Mouse (Mus musculus) hindbrain, embryonic 10.5 days (tissue): ENCODE measurements at regions not wholly inside any gene's neighbourhood (a gene's known extent, or its start where the extent isn't known, plus 50 kb on each side); places are given as distances from the start of the nearest gene placed in this dataset.
"Not testable (repeated sequence)": the region's sequence is repeated elsewhere in the genome, so short reads cannot be mapped to it uniquely, and the experiment has no call there.

ENCODE experiments used
- DNase-seq: peaks from one replicate; pipeline ENCODE4 v3.0.0-alpha.2; 2017; ENCODE audit warnings: low spot score
- H3K27ac ChIP-seq: fragments of 300-500 bp; sonication (generic); 2 replicates; pipeline ENCODE4 v1.5.1; 2016; ENCODE audit warnings: mild to moderate bottlenecking, moderate library complexity
- H3K27me3 ChIP-seq: fragments of 300-500 bp; sonication (generic); 2 replicates; pipeline ENCODE4 v1.6.1; 2016; ENCODE audit warnings: mild to moderate bottlenecking; ENCODE audit not compliant: poor library complexity, insufficient read depth, severe bottlenecking
- H3K36me3 ChIP-seq: fragments of 300-500 bp; sonication (generic); 2 replicates; pipeline ENCODE4 v1.6.1; 2016; ENCODE audit warnings: mild to moderate bottlenecking, moderate library complexity
- H3K4me1 ChIP-seq: fragments of 300-500 bp; sonication (generic); replicated peaks from 2 replicates; pipeline ENCODE4 v1.6.1; 2016; ENCODE audit warnings: mild to moderate bottlenecking
- H3K4me3 ChIP-seq: fragments of 300-500 bp; sonication (generic); 2 replicates; pipeline ENCODE4 v1.5.1; 2016; ENCODE audit warnings: mild to moderate bottlenecking, moderate library complexity
- H3K9me3 ChIP-seq: fragments of 300-500 bp; sonication (generic); 2 replicates; pipeline ENCODE4 v1.6.1; 2016; ENCODE audit warnings: mild to moderate bottlenecking, moderate library complexity
- WGBS: fragments of 180-500 bp; shearing (Covaris S2); methylation state at CpG from one replicate; pipeline ENCODE4 v1.1.7; 2016; 5-methylcytosine and 5-hydroxymethylcytosine counted together

- not testable (repeated sequence) for H3K36me3 ChIP-seq, H3K27ac ChIP-seq
Measured at GRCm38 (mm10) chr11:40159161-40159560, 535.8 kb downstream of the Mat2b start.

GRCm38 (mm10) chr11:40149312-40149711 is 545.7 kb downstream of the Mat2b start:
- H3K27ac ChIP-seq: no peak overlapping the region
- H3K4me1 ChIP-seq: no peaks in the 10 kb centered on the region
- no peaks in the 10 kb centered on the region for H3K27me3 ChIP-seq
- H3K4me3 ChIP-seq: no peak overlapping the region
- H3K36me3 ChIP-seq: no peaks in the 10 kb centered on the region
- DNase-seq: peak; percentile 59
- H3K9me3 ChIP-seq: no peaks in the 10 kb centered on the region
- WGBS: 25% methylated on average over 4 of the region's 4 CpGs

More at GRCm38 (mm10) chr11:40159161-40159560, 535.8 kb downstream of the Mat2b start:
- not testable (repeated sequence) for H3K4me1 ChIP-seq, DNase-seq, H3K4me3 ChIP-seq, H3K9me3 ChIP-seq, H3K27me3 ChIP-seq
- WGBS: 93% methylated on average over 1 of the region's 1 CpGs

- no peaks in the 10 kb centered on the region for H3K36me3 ChIP-seq
- 86% methylated on average over 7 of the region's 7 CpGs for WGBS
- no peaks in the 10 kb centered on the region for H3K4me1 ChIP-seq
- no peaks in the 10 kb centered on the region for H3K27me3 ChIP-seq
- no peaks in the 10 kb centered on the region for H3K9me3 ChIP-seq
- no peak for DNase-seq
- H3K27ac ChIP-seq: no peak overlapping the region
- H3K4me3 ChIP-seq: no peak overlapping the region
Measured at GRCm38 (mm10) chr11:40137803-40138202, 557.2 kb downstream of the Mat2b start.

GRCm38 (mm10) chr11:40102613-40103012 is 592.4 kb downstream of the Mat2b start:
- 89% methylated on average over 1 of the region's 1 CpGs for WGBS

GRCm38 (mm10) chr11:40074317-40074716 is 620.7 kb downstream of the Mat2b start:
- WGBS: 91% methylated on average over 2 of the region's 2 CpGs
- Histone ChIP-seq H3K4me1 (no peaks in the 10 kb centered on the region), H3K9me3 (no peaks in the 10 kb centered on the region), H3K4me3 (no peak overlapping the region), H3K36me3 (no peaks in the 10 kb centered on the region), H3K27ac (no peak overlapping the region), H3K27me3 (no peaks in the 10 kb centered on the region)
- DNase-seq: no peak

More at GRCm38 (mm10) chr11:40102613-40103012, 592.4 kb downstream of the Mat2b start:
- Histone ChIP-seq H3K36me3 (no peaks in the 10 kb centered on the region), H3K4me3 (no peak overlapping the region), H3K9me3 (no peaks in the 10 kb centered on the region), H3K27me3 (no peaks in the 10 kb centered on the region), H3K4me1 (no peaks in the 10 kb centered on the region), H3K27ac (no peak overlapping the region)
- DNase-seq: no peak

- Histone ChIP-seq H3K4me3 (no peak overlapping the region), H3K36me3 (no peaks in the 10 kb centered on the region), H3K9me3 (0 out of 2 replicates have a peak, but pooled peaks cover 2% of the 10 kb centered on the region), H3K4me1 (no peaks in the 10 kb centered on the region), H3K27ac (no peak overlapping the region), H3K27me3 (no peaks in the 10 kb centered on the region)
- DNase-seq: no peak
- WGBS: 63% methylated on average over 1 of the region's 1 CpGs
Measured at GRCm38 (mm10) chr11:40050503-40050902, 644.5 kb downstream of the Mat2b start.

GRCm38 (mm10) chr11:40027511-40027910 is 667.5 kb downstream of the Mat2b start:
- Histone ChIP-seq H3K4me1 (peaks cover 3% of the 10 kb centered on the region; the same call in 1 of the 2 replicates), H3K36me3 (no peaks in the 10 kb centered on the region), H3K4me3 (no peak overlapping the region), H3K9me3 (no peaks in the 10 kb centered on the region), H3K27ac (no peak overlapping the region), H3K27me3 (no peaks in the 10 kb centered on the region)
- WGBS: 83% methylated on average over 3 of the region's 3 CpGs
- DNase-seq: no peak

GRCm38 (mm10) chr11:39999483-39999882 is 695.5 kb downstream of the Mat2b start:
- no peaks in the 10 kb centered on the region for H3K36me3 ChIP-seq
- no peak overlapping the region for H3K4me3 ChIP-seq
- no peak for DNase-seq
- H3K4me1 ChIP-seq: no peaks in the 10 kb centered on the region
- no peaks in the 10 kb centered on the region for H3K27me3 ChIP-seq
- no peak overlapping the region for H3K27ac ChIP-seq
- WGBS: 63% methylated on average over 2 of the region's 2 CpGs
- H3K9me3 ChIP-seq: no peaks in the 10 kb centered on the region

GRCm38 (mm10) chr11:39998612-39999011 is 696.4 kb downstream of the Mat2b start:
- H3K4me1 ChIP-seq: no peaks in the 10 kb centered on the region
- no peak overlapping the region for H3K27ac ChIP-seq
- H3K36me3 ChIP-seq: no peaks in the 10 kb centered on the region
- no peak overlapping the region for H3K4me3 ChIP-seq
- H3K27me3 ChIP-seq: no peaks in the 10 kb centered on the region
- WGBS: 62% methylated on average over 1 of the region's 1 CpGs
- DNase-seq: no peak
- no peaks in the 10 kb centered on the region for H3K9me3 ChIP-seq

- Histone ChIP-seq H3K4me3 (no peak overlapping the region), H3K36me3 (no peaks in the 10 kb centered on the region), H3K27ac (no peak overlapping the region), H3K27me3 (no peaks in the 10 kb centered on the region), H3K4me1 (no peaks in the 10 kb centered on the region), H3K9me3 (no peaks in the 10 kb centered on the region)
- WGBS: 83% methylated on average over 4 of the region's 4 CpGs
- DNase-seq: no peak
Measured at GRCm38 (mm10) chr11:39972585-39972984, 722.4 kb downstream of the Mat2b start.

GRCm38 (mm10) chr11:39963705-39964104 is 731.3 kb downstream of the Mat2b start:
- Histone ChIP-seq H3K27me3 (no peaks in the 10 kb centered on the region), H3K9me3 (no peaks in the 10 kb centered on the region), H3K27ac (no peak overlapping the region), H3K4me3 (no peak overlapping the region), H3K36me3 (no peaks in the 10 kb centered on the region), H3K4me1 (no peaks in the 10 kb centered on the region)
- DNase-seq: no peak

- no peaks in the 10 kb centered on the region for H3K36me3 ChIP-seq
- H3K27me3 ChIP-seq: no peaks in the 10 kb centered on the region
- no peak overlapping the region for H3K4me3 ChIP-seq
- H3K27ac ChIP-seq: no peak overlapping the region
- H3K4me1 ChIP-seq: no peaks in the 10 kb centered on the region
- no peaks in the 10 kb centered on the region for H3K9me3 ChIP-seq
- DNase-seq: no peak
Measured at GRCm38 (mm10) chr11:39954426-39954825, 740.6 kb downstream of the Mat2b start.

- 80% methylated on average over 2 of the region's 2 CpGs for WGBS
- Histone ChIP-seq H3K27me3 (no peaks in the 10 kb centered on the region), H3K27ac (no peak overlapping the region), H3K9me3 (no peaks in the 10 kb centered on the region), H3K4me3 (no peak overlapping the region), H3K4me1 (no peaks in the 10 kb centered on the region), H3K36me3 (no peaks in the 10 kb centered on the region)
- DNase-seq: no peak
Measured at GRCm38 (mm10) chr11:39944196-39944595, 750.8 kb downstream of the Mat2b start.

- no peaks in the 10 kb centered on the region for H3K4me1 ChIP-seq
- DNase-seq: no peak
- WGBS: 88% methylated on average over 2 of the region's 2 CpGs
- H3K4me3 ChIP-seq: no peak overlapping the region
- H3K27me3 ChIP-seq: no peaks in the 10 kb centered on the region
- H3K9me3 ChIP-seq: no peaks in the 10 kb centered on the region
- no peak overlapping the region for H3K27ac ChIP-seq
- H3K36me3 ChIP-seq: no peaks in the 10 kb centered on the region
Measured at GRCm38 (mm10) chr11:39934216-39934615, 760.8 kb downstream of the Mat2b start.
